Mouse (Mus musculus) liver, embryonic 14.5 days (tissue): ENCODE measurements around the gene Tns4.

Experiments
- CTCF ChIP-seq: IDR thresholded peaks from 2 replicates; pipeline ENCODE4 v1.5.1; 2016; ENCODE audit warnings: antibody characterized with exemption, low read depth, control low read depth
- EP300 ChIP-seq: IDR thresholded peaks from 2 replicates; pipeline ENCODE4 v1.6.1; 2016; ENCODE audit warnings: antibody characterized with exemption, low read depth

GRCm38 (mm10) chr11:99068455-99068854 lies 20.7 kb downstream of the Tns4 start:
- TF ChIP-seq EP300: no peak
- TF ChIP-seq CTCF: no peak
